Mouse (Mus musculus) forebrain, embryonic 13.5 days (tissue): Measurements from ENCODE around the gene Mrps34. TPM values are rescaled to one million over a fixed set of nuclear protein-coding genes. Genes with fewer than 3 reads are reported as not detected.
A peak's percentile ranks its signal among the peaks of the same experiment; 100 is the strongest.

ENCODE experiments used
- ATAC-seq: fragments of 200-750 bp; cut with Nextera tagmentation; 2 replicates; pipeline ENCODE4 v1.8.0; 2017
- H3K27ac ChIP-seq: fragments of 300-500 bp; sonication (generic); 2 replicates; pipeline ENCODE4 v1.5.1; 2015; ENCODE audit warnings: inconsistent platforms, mild to moderate bottlenecking, moderate library complexity
- H3K27me3 ChIP-seq: fragments of 300-500 bp; sonication (generic); 2 replicates; pipeline ENCODE4 v1.6.1; 2015; ENCODE audit warnings: mild to moderate bottlenecking, inconsistent platforms
- H3K36me3 ChIP-seq: fragments of 300-500 bp; sonication (generic); 2 replicates; pipeline ENCODE4 v1.6.1; 2015; ENCODE audit warnings: mild to moderate bottlenecking, inconsistent platforms; ENCODE audit not compliant: poor library complexity, severe bottlenecking
- H3K4me1 ChIP-seq: fragments of 300-500 bp; sonication (generic); 2 replicates; pipeline ENCODE4 v1.6.1; 2015; ENCODE audit warnings: inconsistent platforms
- H3K4me2 ChIP-seq: fragments of 300-500 bp; sonication (generic); 2 replicates; pipeline ENCODE4 v1.6.1; 2015; ENCODE audit warnings: inconsistent platforms, mild to moderate bottlenecking, moderate library complexity
- H3K4me3 ChIP-seq: fragments of 300-500 bp; sonication (generic); 2 replicates; pipeline ENCODE4 v1.5.1; 2015; ENCODE audit warnings: mild to moderate bottlenecking, inconsistent platforms
- H3K9ac ChIP-seq: fragments of 300-500 bp; sonication (generic); 2 replicates; pipeline ENCODE4 v1.6.1; 2015; ENCODE audit warnings: mild to moderate bottlenecking, inconsistent platforms
- H3K9me3 ChIP-seq: fragments of 300-500 bp; sonication (generic); replicated peaks from 2 replicates; pipeline ENCODE4 v1.6.1; 2016; ENCODE audit warnings: inconsistent platforms
- WGBS: fragments of 180-500 bp; shearing (Covaris S2); methylation state at CpG from one replicate; pipeline ENCODE4 v1.1.7; 2015; 5-methylcytosine and 5-hydroxymethylcytosine counted together
- polyA plus RNA-seq: library from polyadenylated mRNA; unstranded; fragments of >200 nt; fragmentation: Nextera tagmentation; extraction: Ambion mirVana; gene quantifications from 2 replicates; pipeline ENCODE4 v1.2.1, GENCODE M21; 2015

Gene Mrps34
- polyA plus RNA-seq, 1 experiment from 2014 or later, result 85.4 TPM

DNA sequence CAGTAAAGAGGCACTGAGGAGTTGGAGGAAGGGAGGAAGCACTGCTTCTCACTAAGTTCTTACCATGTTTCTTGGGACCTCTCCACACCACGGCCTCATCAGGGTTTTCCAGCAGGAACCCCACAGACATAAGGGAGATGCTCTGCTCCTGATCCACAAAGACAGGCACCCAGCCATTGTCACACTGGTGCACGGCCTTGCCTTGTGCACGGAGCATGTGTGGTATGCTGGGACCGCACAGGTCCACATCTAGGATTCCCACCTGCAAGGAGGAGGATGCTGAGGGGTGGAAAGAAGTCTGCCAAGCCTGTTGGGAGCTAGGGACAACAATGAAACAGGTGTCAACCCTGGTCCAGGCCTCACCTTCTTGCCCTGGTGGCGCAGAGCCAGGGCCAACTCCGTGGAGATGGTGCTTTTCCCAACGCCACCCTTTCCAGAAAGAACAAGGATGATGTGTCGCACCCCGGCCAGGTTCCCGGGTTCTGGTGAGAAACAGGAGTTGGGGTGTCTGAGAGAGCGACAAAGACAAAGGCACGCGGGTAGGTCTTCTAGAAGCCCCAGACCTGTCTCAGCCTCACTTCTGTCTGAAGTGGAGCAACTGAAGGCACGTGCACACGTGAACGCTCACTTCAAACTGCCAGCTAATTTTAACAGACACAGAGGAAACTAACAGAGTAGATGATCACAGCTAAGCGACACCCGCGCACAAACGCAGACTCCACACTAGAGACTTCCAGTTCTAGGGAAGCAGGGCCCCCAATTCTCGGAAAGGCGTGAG is 9.4 kb upstream of the Mrps34 start:
- peaks cover 42% of the 10 kb centered on the region for H3K36me3 ChIP-seq
- peak overlapping the region; percentile 92 for H3K4me3 ChIP-seq
- peak overlapping the region; percentile 71 for H3K9ac ChIP-seq
- 22% methylated on average over 22 of the region's 22 CpGs for WGBS
- H3K27me3 ChIP-seq, result no peaks in the 10 kb centered on the region
- peak overlapping the region; percentile 91 for H3K4me2 ChIP-seq
- H3K4me1 ChIP-seq, result peaks cover 28% of the 10 kb centered on the region
- H3K27ac ChIP-seq, result no peak overlapping the region
- no peak for ATAC-seq
- no peaks in the 10 kb centered on the region for H3K9me3 ChIP-seq

DNA sequence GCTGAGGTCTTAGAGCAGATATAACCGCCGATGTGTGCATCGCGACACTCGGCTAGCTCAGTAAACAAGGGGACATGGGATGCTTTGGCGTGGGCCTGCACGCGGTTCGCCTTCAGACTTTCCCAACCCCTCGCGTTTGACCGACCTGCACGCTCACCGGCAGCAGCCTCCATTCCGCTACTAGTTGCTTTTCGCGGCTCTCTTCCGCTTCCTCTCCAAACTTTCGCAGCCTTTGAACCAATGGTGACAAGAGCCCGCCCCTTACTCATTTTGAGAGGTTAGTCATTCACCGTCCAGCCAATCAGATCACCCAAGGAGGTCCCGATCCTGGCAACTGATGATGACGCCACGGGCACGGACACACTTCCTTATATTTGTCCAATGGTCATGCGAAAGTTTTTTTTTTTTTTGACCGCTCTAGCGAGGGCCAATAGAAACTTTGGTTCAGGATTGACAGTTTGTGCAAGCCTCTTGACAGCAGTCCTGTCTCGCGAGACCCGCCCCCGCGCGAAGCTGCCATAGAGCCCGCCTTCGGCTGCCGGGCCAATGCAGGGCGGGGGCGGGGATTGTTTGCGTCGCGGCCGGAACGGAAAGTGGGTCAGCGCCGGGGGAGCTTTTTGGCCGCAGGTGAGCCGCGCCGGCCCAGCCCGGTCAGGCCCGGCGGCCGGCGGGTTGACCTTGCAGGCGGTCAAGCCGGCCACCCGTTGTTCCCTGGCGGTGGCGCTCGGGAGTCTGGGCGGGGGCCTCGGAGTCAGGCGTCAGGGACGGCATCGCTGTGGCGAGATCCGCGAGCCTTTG is 8.6 kb upstream of the Mrps34 start, which contains the start of the genes Nubp2 and Spsb3:
Gene Nubp2, minus strand, starts transcription at position 216 of the 798 bp plus-strand sequence.
Gene Spsb3, plus strand, starts transcription at position 510 of the 798 bp plus-strand sequence.
- under 1% methylated on average over 69 of the region's 69 CpGs for WGBS
- Histone ChIP-seq H3K9me3 (no peaks in the 10 kb centered on the region), H3K4me1 (peaks cover 28% of the 10 kb centered on the region), H3K36me3 (peaks cover 50% of the 10 kb centered on the region), H3K4me3 (peak within 1 kb of the TSS; percentile 92), H3K9ac (peak within 1 kb of the TSS; percentile 86), H3K4me2 (peak within 1 kb of the TSS; percentile 91), H3K27me3 (no peaks in the 10 kb centered on the region), H3K27ac (peak within 1 kb of the TSS; percentile 44)
- peak; percentile 97 for ATAC-seq

DNA sequence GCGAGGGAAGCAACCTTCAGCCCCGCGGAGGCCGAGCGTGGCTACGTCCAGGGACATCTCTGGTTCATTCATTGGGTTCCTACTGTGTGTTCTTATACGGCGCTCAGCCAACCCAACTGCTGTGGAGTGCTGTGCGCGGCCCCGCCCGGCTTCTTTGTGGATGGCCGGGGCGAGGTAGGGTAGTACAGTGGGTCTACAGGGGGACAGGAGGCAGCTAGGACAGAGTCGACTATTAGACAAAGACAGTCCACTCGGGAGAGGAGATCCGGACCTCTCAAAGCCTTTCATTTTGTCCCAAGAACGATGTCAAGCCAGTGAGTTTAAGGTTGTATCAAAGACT is 8.0 kb upstream of the Mrps34 start:
- Histone ChIP-seq H3K9ac (peak overlapping the region; percentile 86), H3K9me3 (no peaks in the 10 kb centered on the region), H3K4me3 (peak overlapping the region; percentile 92), H3K4me2 (peak overlapping the region; percentile 90), H3K27ac (peak overlapping the region; percentile 44), H3K4me1 (peaks cover 28% of the 10 kb centered on the region), H3K27me3 (no peaks in the 10 kb centered on the region), H3K36me3 (peaks cover 56% of the 10 kb centered on the region)
- under 1% methylated on average over 18 of the region's 18 CpGs for WGBS
- ATAC-seq, result peak; percentile 40; the same call in 1 of the 2 replicates

DNA sequence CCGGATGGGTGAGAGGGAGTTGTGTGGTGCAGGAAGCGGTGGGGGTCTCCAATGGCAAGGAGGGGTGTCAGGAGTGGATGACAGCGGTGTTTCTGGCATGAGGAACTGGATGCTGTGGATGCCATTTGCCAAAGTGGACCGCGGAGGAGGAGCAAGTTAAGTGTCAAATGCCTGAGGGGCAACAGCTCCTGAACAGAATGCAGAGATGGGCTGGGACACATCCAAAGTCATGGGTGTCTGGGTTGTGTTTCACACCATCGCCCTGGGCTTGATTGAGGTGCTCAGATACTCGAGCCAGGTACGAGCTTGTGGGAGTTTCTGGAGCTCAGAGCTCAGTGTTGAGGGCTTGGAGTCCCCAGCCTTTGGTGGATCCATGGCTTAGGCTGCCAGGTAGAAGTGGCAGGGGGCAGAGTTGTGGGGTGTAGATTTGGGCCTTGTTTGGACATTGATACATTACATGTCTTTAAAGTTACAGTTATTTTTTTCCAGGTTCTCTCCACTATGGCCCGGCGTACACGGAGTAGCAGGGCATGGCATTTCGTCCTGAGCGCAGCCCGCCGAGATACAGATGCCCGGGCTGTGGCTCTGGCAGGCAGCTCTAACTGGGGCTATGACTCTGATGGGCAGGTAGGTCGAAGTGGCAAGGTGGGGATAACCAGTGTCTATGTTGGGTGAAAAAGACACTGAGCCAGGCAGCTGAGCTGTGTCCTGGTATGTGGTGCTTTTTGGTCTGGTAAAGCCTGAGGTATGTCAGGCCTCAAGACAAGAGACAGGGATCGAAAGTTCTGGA is 7.4 kb upstream of the Mrps34 start:
- H3K36me3 ChIP-seq, result peaks cover 57% of the 10 kb centered on the region
- no peaks in the 10 kb centered on the region for H3K9me3 ChIP-seq
- peak overlapping the region; percentile 92 for H3K4me3 ChIP-seq
- 68% methylated on average over 18 of the region's 18 CpGs for WGBS
- H3K27ac ChIP-seq, result 0 out of 2 replicates have a peak overlapping the region, but pooled peaks have one; percentile 44
- peak overlapping the region; percentile 86 for H3K9ac ChIP-seq
- ATAC-seq, result no peak
- H3K27me3 ChIP-seq, result no peaks in the 10 kb centered on the region
- peak overlapping the region; percentile 90 for H3K4me2 ChIP-seq
- H3K4me1 ChIP-seq, result peaks cover 28% of the 10 kb centered on the region

DNA sequence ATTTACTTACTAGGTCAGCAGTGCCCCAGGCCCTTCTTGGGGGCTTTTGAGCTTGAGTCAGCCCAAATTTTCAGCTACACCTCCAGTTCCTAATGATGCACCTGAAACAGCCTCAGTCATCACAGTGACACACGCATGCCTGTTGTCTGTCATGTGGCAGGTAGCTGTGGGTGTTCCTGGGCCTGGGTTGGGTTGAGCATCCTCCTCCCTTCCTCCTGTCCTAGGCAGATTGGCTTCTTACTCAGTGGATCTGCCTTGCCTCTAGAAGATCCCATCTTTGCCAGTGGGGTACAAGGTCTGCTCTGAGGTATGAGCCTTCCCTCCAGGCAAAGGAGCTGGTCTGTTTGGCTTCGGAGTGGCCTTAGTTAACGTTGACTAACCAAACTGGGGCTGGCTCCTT is 6.1 kb upstream of the Mrps34 start:
- Histone ChIP-seq H3K36me3 (peaks cover 56% of the 10 kb centered on the region), H3K9me3 (no peaks in the 10 kb centered on the region), H3K4me1 (peaks cover 35% of the 10 kb centered on the region), H3K9ac (no peak overlapping the region), H3K27me3 (no peaks in the 10 kb centered on the region), H3K4me2 (no peak overlapping the region), H3K27ac (no peak overlapping the region), H3K4me3 (no peak overlapping the region)
- ATAC-seq, result no peak
- 97% methylated on average over 3 of the region's 3 CpGs for WGBS

DNA sequence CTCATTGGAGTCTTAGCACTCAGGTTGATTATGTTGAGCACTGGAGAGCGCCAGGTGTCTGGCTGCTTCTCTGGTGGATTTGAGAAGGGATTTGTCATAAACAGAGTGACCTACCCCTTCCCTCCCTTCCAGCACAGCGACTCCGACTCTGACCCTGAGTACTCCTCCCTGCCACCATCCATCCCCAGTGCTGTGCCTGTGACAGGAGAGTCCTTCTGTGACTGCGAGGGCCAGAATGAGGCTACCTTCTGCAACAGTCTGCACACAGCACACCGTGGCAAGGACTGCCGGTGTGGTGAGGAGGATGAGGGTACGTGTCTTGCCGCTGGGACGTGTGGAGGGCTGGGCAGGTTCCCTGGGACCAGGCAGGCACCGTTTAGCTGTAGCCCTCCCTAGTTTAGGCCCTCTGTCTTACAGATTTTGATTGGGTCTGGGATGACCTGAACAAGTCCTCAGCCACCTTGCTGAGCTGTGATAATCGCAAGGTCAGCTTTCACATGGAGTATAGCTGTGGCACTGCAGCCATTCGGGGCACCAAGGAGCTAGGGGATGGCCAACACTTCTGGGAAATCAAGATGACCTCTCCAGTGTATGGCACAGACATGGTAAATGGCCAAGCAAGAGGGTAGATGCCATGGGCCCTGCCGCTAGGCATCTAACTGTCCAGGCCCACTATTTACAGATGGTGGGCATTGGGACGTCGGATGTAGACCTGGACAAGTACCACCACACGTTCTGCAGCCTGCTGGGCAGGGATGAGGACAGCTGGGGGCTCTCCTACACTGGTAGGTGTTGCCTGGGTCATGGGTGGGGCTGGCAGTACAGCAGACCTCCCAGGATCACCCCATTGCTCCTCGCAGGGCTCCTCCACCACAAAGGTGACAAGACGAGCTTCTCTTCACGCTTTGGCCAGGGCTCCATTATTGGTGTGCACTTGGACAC is 4.5 kb upstream of the Mrps34 start:
- Histone ChIP-seq H3K9me3 (no peaks in the 10 kb centered on the region), H3K4me1 (peaks cover 39% of the 10 kb centered on the region), H3K36me3 (peaks cover 51% of the 10 kb centered on the region), H3K4me3 (no peak overlapping the region), H3K27me3 (no peaks in the 10 kb centered on the region), H3K9ac (no peak overlapping the region), H3K27ac (no peak overlapping the region), H3K4me2 (no peak overlapping the region)
- no peak for ATAC-seq
- 89% methylated on average over 19 of the region's 19 CpGs for WGBS

DNA sequence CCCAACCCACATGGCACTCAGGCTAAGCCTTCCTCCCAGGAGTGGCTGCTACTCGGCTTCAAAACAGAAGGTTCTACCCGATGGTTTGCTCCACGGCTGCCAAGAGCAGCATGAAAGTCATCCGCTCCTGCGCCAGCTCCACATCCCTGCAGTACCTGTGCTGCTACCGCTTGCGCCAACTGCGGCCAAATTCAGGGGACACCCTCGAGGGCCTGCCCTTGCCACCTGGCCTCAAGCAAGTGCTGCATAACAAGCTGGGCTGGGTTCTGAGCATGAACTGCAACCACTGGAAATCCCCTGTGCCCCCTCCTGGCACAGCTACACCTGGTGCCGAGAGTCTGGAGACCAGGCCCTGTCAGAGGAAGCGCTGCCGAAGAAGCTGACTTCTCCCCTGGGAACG is 3.6 kb upstream of the Mrps34 start:
- H3K36me3 ChIP-seq, result peaks cover 51% of the 10 kb centered on the region
- no peak overlapping the region for H3K27ac ChIP-seq
- H3K4me2 ChIP-seq, result no peak overlapping the region
- WGBS, result 91% methylated on average over 13 of the region's 13 CpGs
- H3K4me3 ChIP-seq, result no peak overlapping the region
- peaks cover 43% of the 10 kb centered on the region for H3K4me1 ChIP-seq
- ATAC-seq, result no peak
- no peak overlapping the region for H3K9ac ChIP-seq
- H3K27me3 ChIP-seq, result no peaks in the 10 kb centered on the region
- no peaks in the 10 kb centered on the region for H3K9me3 ChIP-seq

DNA sequence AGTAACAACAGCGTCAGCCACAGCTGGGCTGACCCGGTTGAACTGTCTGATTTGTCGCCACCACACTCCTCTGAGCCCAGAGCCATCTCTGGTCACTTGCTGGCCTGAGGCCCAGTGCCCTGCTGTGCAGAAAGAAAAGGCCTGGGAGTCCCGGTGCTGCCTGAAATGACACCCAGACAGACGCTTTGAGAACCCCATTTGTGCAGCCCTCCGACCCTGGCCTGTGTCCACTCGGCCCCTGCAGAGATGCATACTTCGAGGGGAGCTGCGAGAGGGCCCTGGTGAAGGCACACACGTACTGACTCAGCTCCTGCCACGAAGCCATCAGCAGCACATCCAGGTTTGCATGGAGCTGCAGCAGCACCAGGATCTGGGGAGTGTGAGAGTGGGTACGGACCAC is 2.1 kb upstream of the Mrps34 start:
- H3K4me1 ChIP-seq, result peaks cover 49% of the 10 kb centered on the region

DNA sequence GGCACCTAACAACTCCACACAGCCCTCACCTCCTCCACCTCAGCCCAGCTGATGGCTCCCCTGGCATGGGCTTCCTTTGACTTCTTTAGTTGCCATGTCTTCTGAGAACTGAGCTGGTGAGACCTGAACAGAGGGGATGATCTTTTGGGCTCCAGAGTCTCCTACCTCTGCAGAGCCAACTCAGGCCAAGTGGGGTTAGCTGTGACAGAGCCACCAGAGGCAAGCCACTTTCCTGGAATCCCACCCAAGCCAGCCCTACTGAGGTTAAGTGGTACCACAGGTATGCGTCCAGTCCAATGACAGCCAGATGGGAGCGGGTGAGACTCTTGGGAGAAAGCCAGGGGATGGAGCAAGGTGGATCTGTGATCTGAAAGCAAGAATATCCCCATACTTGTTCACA is 1.6 kb upstream of the Mrps34 start:
- ATAC-seq, result no peak
- WGBS, result 96% methylated on average over 2 of the region's 2 CpGs
- Histone ChIP-seq H3K4me3 (peak overlapping the region; percentile 92; the same call in 1 of the 2 replicates), H3K9me3 (no peaks in the 10 kb centered on the region), H3K4me1 (peaks cover 49% of the 10 kb centered on the region), H3K4me2 (no peak overlapping the region), H3K36me3 (peaks cover 64% of the 10 kb centered on the region), H3K27ac (no peak overlapping the region), H3K27me3 (no peaks in the 10 kb centered on the region), H3K9ac (no peak overlapping the region)

More for the DNA sequence above, 2.1 kb upstream of the Mrps34 start:
- Histone ChIP-seq H3K27ac (no peak overlapping the region), H3K9me3 (no peaks in the 10 kb centered on the region), H3K9ac (no peak overlapping the region), H3K4me3 (no peak overlapping the region), H3K4me2 (no peak overlapping the region), H3K27me3 (no peaks in the 10 kb centered on the region), H3K36me3 (peaks cover 59% of the 10 kb centered on the region)
- 87% methylated on average over 12 of the region's 12 CpGs for WGBS
- no peak for ATAC-seq

DNA sequence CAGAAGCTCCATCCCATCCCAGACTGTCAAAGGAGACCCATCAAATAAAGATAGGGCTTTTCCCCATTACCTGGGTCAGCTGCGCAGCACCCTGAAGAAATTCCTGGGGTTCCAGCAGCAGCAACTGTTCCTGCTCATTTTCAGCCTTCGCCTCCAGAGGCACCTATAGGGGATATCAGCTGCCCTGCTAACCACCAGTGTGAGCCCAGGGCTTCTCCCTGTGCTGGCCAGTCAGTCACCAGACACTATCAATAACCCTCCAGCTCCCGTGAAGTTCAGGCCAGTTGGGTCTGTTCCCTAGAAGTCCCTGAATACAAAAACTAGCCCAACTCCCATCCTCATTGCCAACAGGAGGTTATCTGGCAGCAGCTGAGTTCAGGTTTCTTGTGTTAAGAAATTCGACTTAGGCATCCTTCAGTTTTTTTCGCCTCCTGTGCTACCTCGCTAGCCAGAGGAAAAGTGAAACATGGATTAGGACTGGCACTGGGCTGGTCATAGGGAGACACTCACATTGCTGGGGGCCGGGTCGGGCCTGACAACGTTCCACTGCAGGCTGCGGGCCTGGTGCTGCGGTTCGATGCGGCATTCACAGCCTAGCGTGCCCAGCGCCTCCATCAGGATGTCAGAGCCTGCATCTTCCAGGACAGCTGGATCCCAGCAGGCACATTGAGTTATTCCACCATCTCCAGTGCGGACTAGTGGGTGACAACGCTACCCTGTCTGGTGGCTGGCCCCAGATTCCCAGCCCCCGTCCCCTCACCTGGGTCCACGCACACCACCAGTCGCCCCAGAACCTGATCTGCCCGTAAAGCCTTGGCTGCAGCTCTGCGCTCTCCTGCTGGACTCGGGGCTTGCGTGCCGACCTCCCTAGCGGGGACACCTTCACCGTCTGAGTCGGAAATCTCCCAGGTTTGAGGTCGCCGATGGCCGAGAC is 588 bp upstream of the Mrps34 start:
- peaks cover 68% of the 10 kb centered on the region for H3K36me3 ChIP-seq
- ATAC-seq, result peak; percentile 3; the same call in 1 of the 2 replicates

More for the DNA sequence above, 588 bp upstream of the Mrps34 start:
- H3K27me3 ChIP-seq, result no peaks in the 10 kb centered on the region
- 11% methylated on average over 31 of the region's 31 CpGs for WGBS
- peak overlapping the region; percentile 99 for H3K4me2 ChIP-seq
- peak overlapping the region; percentile 84 for H3K27ac ChIP-seq
- H3K4me3 ChIP-seq, result peak overlapping the region; percentile 92
- H3K9me3 ChIP-seq, result no peaks in the 10 kb centered on the region
- H3K4me1 ChIP-seq, result peaks cover 46% of the 10 kb centered on the region
- H3K9ac ChIP-seq, result peak overlapping the region; percentile 92
